Mouse (Mus musculus): Measurements from ENCODE around the gene Mmp9. TPM values are rescaled to one million over a fixed set of nuclear protein-coding genes. Genes with fewer than 3 reads are reported as not detected.
A peak's percentile ranks its signal among the peaks of the same experiment; 100 is the strongest.

The Mmp9 gene
- 15.3 and 37.5 TPM in 2 replicates for total RNA-seq (2017)

DNA sequence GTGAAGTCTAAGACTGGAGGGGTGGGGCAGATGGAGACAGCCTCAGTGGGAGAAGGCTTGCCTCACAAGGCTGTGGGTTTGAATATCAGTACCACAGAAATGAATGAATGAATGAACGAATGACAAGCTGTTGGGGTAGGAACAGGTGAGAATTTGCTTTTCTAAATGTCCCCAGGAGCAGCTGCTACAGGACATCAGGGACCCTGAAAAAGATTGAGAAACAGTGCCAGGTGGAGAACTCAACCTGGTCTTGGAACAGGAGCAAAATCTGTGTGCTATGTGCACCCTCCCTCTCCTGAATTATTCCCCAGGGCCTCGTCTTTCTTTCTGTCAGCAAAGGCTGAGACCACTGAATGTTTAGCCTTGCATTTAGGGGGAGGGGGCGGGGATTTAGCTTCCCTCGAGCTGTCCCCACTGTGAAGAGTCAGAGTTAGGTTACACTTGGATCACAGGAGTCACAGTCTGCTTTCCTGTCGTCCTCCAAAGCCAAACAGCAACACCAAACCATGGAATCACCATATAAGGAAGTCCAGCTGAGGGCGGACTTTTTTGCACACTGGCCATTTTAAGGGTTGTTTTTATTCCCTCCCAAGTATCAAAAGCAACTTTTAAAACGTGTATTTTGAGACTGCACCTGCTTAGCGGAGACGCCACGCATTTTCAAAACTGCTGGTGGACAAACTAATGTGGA, at the start of gene Mmp9:
Gene Mmp9, plus strand, starts transcription at position 641 of the 691 bp plus-strand sequence.
- no peak for ATAC-seq (replicated peaks in 1 of 2; ENCODE audit: insufficient read depth in 1 of 2, low FRiP score in 2 of 2, low TSS enrichment in 1 of 2, low read depth in 1 of 2, poor library complexity in 2 of 2, severe bottlenecking in 2 of 2)

DNA sequence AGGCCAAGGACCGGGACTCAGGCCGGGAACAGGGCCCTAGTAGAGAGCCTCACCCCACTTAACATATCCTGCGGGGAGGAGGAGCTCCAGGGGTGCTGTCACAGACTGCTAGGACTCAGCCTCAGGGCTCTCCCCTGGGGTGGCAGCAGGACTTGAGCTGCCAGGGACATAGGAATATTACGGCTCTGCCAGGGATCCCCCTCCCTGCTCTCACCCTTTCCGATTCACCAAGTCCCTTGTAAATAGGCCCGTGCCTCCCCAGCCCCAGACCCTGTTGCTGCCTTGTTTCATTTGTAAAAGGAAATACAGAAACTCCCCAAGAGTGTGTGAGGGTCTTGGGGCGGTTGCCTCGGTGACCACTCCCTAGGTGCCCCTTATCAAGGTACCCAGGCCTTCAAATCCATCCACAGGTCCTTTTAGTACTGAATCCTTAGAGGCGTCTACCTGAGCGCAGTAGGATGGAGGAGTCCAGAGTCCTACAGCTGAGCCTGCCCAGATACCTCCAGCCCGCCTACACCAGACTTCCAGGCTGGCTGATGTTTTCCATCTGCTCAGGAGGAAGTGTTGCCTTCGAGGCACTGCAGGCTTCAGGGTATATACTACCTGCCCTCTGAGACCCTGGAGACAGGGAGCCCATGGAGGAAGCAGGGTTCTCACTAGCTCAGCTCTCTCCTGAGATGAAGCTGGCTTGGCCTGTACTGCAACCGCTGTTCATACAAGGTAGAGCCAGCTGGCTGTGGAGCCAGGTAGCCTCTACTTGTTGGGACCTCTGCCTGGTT, 49.3 kb upstream of the Mmp9 start:
- ATAC-seq (replicated peaks in 1 of 2; ENCODE audit: insufficient read depth in 1 of 2, low FRiP score in 2 of 2, low TSS enrichment in 1 of 2, low read depth in 1 of 2, poor library complexity in 2 of 2, severe bottlenecking in 2 of 2), result no peak

DNA sequence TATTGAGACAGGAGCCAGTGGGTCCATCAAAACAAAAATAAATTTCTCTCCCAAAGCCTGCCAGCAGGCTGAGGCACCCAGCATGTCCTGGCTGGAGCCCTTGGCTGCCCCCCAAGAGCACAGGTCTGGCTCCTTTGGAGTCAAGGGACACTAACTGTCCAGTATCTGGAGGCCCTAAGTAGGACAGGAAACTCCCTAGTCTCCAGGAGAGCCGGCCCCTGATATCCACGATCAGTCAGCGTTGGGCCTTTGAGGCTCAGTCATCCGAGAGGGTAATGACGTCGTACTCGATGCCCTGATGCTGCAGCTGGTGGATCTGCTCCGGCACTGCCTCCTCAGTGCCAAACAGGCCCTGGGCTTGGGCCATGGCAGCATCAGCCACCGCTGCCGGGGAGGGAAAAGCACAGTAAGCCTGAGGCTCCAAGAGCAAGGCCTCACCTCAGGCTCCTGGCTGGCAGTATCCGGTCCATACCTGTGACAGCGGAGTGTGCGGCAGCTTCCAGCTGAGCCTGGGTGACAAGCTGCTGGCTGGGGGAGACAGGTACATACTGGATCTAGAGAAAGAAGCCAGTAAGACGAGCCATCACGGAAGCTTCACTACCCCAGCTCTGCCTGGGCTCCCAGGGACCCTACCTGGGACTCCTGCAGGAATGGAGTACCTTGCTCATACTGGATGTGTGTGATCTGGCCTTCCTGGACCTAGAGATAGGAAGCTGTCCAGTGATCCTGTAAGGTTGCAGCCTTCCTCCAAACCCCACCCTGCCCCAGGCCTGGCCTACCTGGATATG, 48.5 kb upstream of the Mmp9 start:
- ATAC-seq (replicated peaks in 1 of 2; ENCODE audit: insufficient read depth in 1 of 2, low FRiP score in 2 of 2, low TSS enrichment in 1 of 2, low read depth in 1 of 2, poor library complexity in 2 of 2, severe bottlenecking in 2 of 2), result no peak

GRCm38 (mm10) chr2:164892696-164893216, 47.8 kb upstream of the Mmp9 start:
- ATAC-seq (replicated peaks in 1 of 2; ENCODE audit: insufficient read depth in 1 of 2, low FRiP score in 2 of 2, low TSS enrichment in 1 of 2, low read depth in 1 of 2, poor library complexity in 2 of 2, severe bottlenecking in 2 of 2), result no peak

- no peak for ATAC-seq (replicated peaks in 1 of 2; ENCODE audit: insufficient read depth in 1 of 2, low FRiP score in 2 of 2, low TSS enrichment in 1 of 2, low read depth in 1 of 2, poor library complexity in 2 of 2, severe bottlenecking in 2 of 2)
Measured at GRCm38 (mm10) chr2:164894048-164894447, 46.5 kb upstream of the Mmp9 start.

- no peak for ATAC-seq (replicated peaks in 1 of 2; ENCODE audit: insufficient read depth in 1 of 2, low FRiP score in 2 of 2, low TSS enrichment in 1 of 2, low read depth in 1 of 2, poor library complexity in 2 of 2, severe bottlenecking in 2 of 2)
Measured at GRCm38 (mm10) chr2:164894644-164895043, 45.9 kb upstream of the Mmp9 start.

DNA sequence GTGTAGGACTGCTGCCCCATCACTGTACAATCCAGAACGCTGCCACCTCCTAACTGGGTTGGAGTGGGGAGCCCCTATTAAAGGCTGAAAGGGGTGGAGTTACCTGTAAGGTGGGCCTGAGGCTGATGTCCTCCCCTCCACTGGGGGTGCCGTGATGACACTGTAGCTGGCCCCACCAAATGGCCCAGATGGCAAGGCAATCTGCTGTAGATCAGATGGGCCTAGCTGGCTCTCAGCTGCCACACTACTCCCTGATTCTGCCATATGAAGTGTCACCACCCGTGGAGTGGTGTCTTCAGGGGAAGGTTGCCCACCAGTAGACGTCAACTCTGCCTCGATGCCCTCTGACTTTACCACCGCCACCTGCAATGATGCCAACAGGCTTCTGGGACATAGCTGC, 44.7 kb upstream of the Mmp9 start:
- no peak for ATAC-seq (replicated peaks in 1 of 2; ENCODE audit: insufficient read depth in 1 of 2, low FRiP score in 2 of 2, low TSS enrichment in 1 of 2, low read depth in 1 of 2, poor library complexity in 2 of 2, severe bottlenecking in 2 of 2)

GRCm38 (mm10) chr2:164898008-164898407, 42.6 kb upstream of the Mmp9 start:
- no peak for ATAC-seq (replicated peaks in 1 of 2; ENCODE audit: insufficient read depth in 1 of 2, low FRiP score in 2 of 2, low TSS enrichment in 1 of 2, low read depth in 1 of 2, poor library complexity in 2 of 2, severe bottlenecking in 2 of 2)

DNA sequence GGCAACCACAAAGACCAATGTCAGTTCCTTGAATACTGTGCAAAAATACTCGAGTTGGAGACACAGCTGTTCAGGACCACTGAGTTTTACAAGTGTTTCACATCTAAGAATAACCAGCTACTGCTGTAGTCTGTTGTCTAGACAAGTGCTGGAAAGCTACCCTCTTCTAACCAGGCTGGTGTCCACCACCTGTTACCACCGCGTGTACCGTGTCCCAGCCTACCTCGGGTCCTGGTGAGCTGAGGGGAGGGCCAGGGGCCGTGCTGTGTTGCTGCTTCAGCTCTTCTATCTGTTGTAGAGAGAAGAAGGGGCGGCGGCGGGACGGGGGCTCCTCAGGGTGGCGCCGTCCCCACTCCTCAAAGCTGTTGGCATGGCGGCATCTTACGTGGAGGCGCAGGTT, 41.5 kb upstream of the Mmp9 start:
- no peak for ATAC-seq (replicated peaks in 1 of 2; ENCODE audit: insufficient read depth in 1 of 2, low FRiP score in 2 of 2, low TSS enrichment in 1 of 2, low read depth in 1 of 2, poor library complexity in 2 of 2, severe bottlenecking in 2 of 2)

GRCm38 (mm10) chr2:164899723-164900459, 40.7 kb upstream of the Mmp9 start:
- no peak for ATAC-seq (replicated peaks in 1 of 2; ENCODE audit: insufficient read depth in 1 of 2, low FRiP score in 2 of 2, low TSS enrichment in 1 of 2, low read depth in 1 of 2, poor library complexity in 2 of 2, severe bottlenecking in 2 of 2)

DNA sequence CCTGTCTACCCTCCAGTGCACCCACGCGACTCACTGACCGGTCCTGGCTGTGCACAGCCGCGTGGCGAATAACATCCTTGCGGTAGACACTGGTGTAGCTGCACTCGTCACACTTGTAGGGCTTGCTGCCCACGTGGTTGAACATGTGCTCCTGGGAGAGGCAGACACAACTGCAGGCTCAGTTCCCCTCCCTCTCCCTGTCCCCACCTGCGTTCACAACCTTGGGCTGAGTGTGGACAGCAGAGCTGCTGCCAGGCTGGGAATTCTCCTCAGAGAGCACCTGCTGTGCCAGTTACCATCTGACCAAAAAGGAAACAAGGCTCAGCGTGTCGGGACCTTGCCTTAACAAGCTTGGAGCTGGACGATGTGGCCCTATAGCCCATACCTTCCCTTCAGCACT, 39.2 kb upstream of the Mmp9 start:
- ATAC-seq (replicated peaks in 1 of 2; ENCODE audit: insufficient read depth in 1 of 2, low FRiP score in 2 of 2, low TSS enrichment in 1 of 2, low read depth in 1 of 2, poor library complexity in 2 of 2, severe bottlenecking in 2 of 2), result no peak

- ATAC-seq (replicated peaks in 1 of 2; ENCODE audit: insufficient read depth in 1 of 2, low FRiP score in 2 of 2, low TSS enrichment in 1 of 2, low read depth in 1 of 2, poor library complexity in 2 of 2, severe bottlenecking in 2 of 2), result no peak
Measured at GRCm38 (mm10) chr2:164903496-164903895, 37.1 kb upstream of the Mmp9 start.

DNA sequence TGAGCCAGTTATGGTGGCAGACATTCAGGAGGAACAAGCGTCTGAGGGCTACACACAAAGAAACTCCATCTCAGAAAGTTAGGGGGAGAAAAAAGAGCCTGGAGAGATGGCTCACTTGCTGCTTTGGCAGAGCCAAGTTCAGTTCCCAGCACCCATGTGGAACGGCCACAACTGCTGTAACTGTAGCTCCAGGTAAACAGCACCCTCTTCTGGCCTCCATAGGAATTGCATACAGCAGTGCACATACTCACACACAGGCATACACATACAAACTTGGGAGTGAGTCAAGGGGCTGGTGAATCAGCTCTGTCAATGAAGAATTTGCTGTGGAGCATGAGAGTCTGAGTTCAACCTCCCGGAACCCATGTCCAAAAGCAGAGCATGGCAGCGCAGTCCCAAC, 34.5 kb upstream of the Mmp9 start:
- ATAC-seq (replicated peaks in 1 of 2; ENCODE audit: insufficient read depth in 1 of 2, low FRiP score in 2 of 2, low TSS enrichment in 1 of 2, low read depth in 1 of 2, poor library complexity in 2 of 2, severe bottlenecking in 2 of 2), result no peak

GRCm38 (mm10) chr2:164907511-164907910, 33.1 kb upstream of the Mmp9 start:
- ATAC-seq (replicated peaks in 1 of 2; ENCODE audit: insufficient read depth in 1 of 2, low FRiP score in 2 of 2, low TSS enrichment in 1 of 2, low read depth in 1 of 2, poor library complexity in 2 of 2, severe bottlenecking in 2 of 2), result no peak

DNA sequence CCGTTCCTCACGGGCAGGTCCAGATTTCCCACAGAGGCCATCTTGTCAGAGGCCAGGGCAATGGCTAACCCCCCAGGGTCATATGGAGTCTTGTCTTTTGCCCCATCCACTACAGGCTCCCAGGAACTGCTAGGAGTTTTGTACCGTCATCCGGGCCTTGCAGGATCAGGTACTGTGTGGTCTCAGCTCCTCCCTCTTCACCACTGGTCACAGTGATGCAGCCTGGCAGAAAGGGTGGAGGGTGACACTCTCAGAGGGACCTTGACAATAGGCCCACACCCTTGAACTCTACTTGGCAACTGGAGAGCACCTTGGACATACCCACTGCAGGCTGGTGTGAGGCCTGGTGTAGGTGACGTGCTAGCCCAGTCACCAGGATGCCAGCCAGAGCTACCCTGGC, 32.6 kb upstream of the Mmp9 start:
- no peak for ATAC-seq (replicated peaks in 1 of 2; ENCODE audit: insufficient read depth in 1 of 2, low FRiP score in 2 of 2, low TSS enrichment in 1 of 2, low read depth in 1 of 2, poor library complexity in 2 of 2, severe bottlenecking in 2 of 2)

DNA sequence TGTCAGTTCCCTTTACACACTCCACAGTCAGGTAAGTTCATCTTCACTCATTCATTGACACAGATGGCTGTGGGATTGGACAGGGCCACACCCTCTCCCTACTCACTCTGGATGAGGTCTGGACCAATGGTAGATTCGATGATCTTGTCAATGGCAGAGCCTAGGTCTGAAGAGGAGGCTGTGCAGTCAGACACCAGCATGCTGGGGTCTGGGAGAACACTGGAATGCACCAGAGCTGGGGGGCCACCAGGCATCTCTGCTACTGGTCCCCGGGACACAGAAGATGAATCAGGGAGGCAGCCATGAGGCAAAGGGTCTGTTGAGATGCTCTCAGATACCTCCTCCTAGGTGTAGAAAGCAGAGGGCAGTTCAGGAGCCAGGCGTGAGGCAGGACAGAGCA, 31.5 kb upstream of the Mmp9 start:
- ATAC-seq (replicated peaks in 1 of 2; ENCODE audit: insufficient read depth in 1 of 2, low FRiP score in 2 of 2, low TSS enrichment in 1 of 2, low read depth in 1 of 2, poor library complexity in 2 of 2, severe bottlenecking in 2 of 2), result no peak

- peak; percentile 28 to 37; a peak in 1 of 4 replicates for ATAC-seq (replicated peaks in 1 of 2; ENCODE audit: insufficient read depth in 1 of 2, low FRiP score in 2 of 2, low TSS enrichment in 1 of 2, low read depth in 1 of 2, poor library complexity in 2 of 2, severe bottlenecking in 2 of 2)
Measured at GRCm38 (mm10) chr2:164909542-164909941, 31.0 kb upstream of the Mmp9 start.

Data from hematopoietic stem cell, adult 5-6 weeks (primary cell).